Mouse (Mus musculus) liver, embryonic 11.5 days (tissue): ENCODE measurements around the gene Dlat. TPM values are rescaled to one million over a fixed set of nuclear protein-coding genes. Genes with fewer than 3 reads are reported as not detected.

Experiments
- ATAC-seq: fragments of 200-750 bp; cut with Nextera tagmentation; replicated peaks from 2 replicates; pipeline ENCODE4 v1.8.0; 2017; ENCODE audit warnings: moderate number of reproducible peaks, mild to moderate bottlenecking, moderate TSS enrichment, moderate library complexity; ENCODE audit not compliant: low FRiP score
- DNase-seq: peaks from one replicate; pipeline ENCODE4 v3.0.0-alpha.2; 2017; ENCODE audit warnings: low spot score
- H3K27ac ChIP-seq: fragments of 300-500 bp; sonication (generic); 2 replicates; pipeline ENCODE4 v1.5.1; 2014; ENCODE audit warnings: mild to moderate bottlenecking, low read depth, low read length, control low read depth
- H3K27me3 ChIP-seq: fragments of 300-500 bp; sonication (generic); replicated peaks from 2 replicates; pipeline ENCODE4 v1.6.1; 2014; ENCODE audit warnings: low read length, mixed read lengths; ENCODE audit not compliant: control insufficient read depth, insufficient read depth
- H3K36me3 ChIP-seq: fragments of 300-500 bp; sonication (generic); 2 replicates; pipeline ENCODE4 v1.6.1; 2014; ENCODE audit warnings: mild to moderate bottlenecking, low read length, moderate library complexity, mixed read lengths; ENCODE audit not compliant: control insufficient read depth, insufficient read depth
- H3K4me1 ChIP-seq: fragments of 300-500 bp; sonication (generic); replicated peaks from 2 replicates; pipeline ENCODE4 v1.6.1; 2014; ENCODE audit warnings: low read length, mixed read lengths; ENCODE audit not compliant: control insufficient read depth, insufficient read depth
- H3K4me2 ChIP-seq: fragments of 300-500 bp; sonication (generic); 2 replicates; pipeline ENCODE4 v1.6.1; 2014; ENCODE audit warnings: mild to moderate bottlenecking, control low read depth, moderate library complexity
- H3K4me3 ChIP-seq: fragments of 300-500 bp; sonication (generic); 2 replicates; pipeline ENCODE4 v1.5.1; 2014; ENCODE audit warnings: low read depth, low read length, control low read depth
- H3K9ac ChIP-seq: fragments of 300-500 bp; sonication (generic); 2 replicates; pipeline ENCODE4 v1.6.1; 2014; ENCODE audit warnings: low read depth, low read length, control low read depth
- H3K9me3 ChIP-seq: fragments of 300-500 bp; sonication (generic); 2 replicates; pipeline ENCODE4 v1.6.1; 2016; ENCODE audit warnings: low read length, inconsistent platforms, mixed read lengths; ENCODE audit not compliant: control insufficient read depth
- WGBS: fragments of 180-500 bp; shearing (Covaris S2); extraction: QIAGEN DNeasy Blood & Tissue Kit; methylation state at CpG from one replicate; pipeline ENCODE4 v1.1.7; 2014; 5-methylcytosine and 5-hydroxymethylcytosine counted together
- polyA plus RNA-seq: library from polyadenylated mRNA; unstranded; fragments of >200 nt; fragmentation: Nextera tagmentation; extraction: Ambion mirVana; gene quantifications from 2 replicates; pipeline ENCODE4 v1.2.1, GENCODE M21; 2014

Gene Dlat
- polyA plus RNA-seq, 1 experiment from 2014 or later, result 77.3 TPM

DNA sequence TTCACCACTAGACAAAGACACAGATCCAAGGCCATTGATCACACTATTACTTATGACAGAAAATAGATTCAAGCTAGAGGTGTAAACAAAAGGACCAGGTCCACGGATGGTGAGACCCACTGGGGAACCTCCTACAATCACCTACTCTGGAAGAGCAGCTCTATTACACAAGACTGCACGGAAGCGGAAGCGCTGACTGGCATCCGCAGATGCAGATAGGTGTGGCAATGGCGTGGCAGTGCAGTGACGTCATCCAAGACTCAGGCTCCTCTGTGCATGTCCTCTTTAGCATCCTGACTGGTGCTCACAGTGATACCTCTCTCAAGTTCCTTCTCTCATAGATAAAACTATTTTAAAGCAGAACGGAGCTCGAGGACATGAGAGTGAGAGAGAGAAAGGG is 66.6 kb downstream of the Dlat start:
- DNase-seq, result no peak
- 84% methylated on average over 9 of the region's 9 CpGs for WGBS
- Histone ChIP-seq H3K9ac (no peak overlapping the region), H3K4me2 (no peak overlapping the region), H3K4me1 (no peaks in the 10 kb centered on the region), H3K27ac (no peak overlapping the region), H3K9me3 (no peaks in the 10 kb centered on the region), H3K4me3 (no peak overlapping the region), H3K36me3 (peaks cover 20% of the 10 kb centered on the region), H3K27me3 (no peaks in the 10 kb centered on the region)
- ATAC-seq, result no peak

DNA sequence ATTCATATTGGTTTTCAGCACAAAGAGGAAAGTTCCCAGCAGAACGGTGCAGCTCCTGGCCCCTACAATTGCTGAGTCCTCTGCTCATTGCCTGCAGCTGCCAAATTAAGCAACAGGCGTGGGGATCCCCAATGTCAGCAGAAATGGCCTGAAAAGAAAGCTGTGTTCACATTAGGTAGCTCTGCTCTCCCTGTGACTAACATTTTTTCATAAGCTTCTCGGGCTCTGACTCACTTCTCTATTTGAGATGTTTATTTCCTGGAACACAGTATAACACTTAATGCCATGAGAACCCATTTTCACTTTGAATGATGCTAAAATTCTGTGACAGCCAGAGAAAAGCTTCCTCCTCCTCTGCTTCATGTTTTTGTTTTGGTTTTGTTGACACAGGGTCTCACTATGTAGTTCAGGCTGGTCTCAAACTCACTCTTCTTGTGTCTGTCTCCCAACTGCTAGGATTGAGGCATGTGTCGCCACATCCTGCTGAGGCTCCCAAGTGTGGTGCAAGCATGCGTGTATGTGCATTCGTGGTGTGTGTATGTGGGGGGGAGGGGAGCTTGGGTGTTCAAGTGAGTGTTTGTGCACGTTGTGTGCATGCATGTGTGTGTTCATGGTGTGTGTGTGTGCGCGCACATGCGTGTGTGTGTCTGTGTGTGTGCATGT is 68.6 kb downstream of the Dlat start:
- WGBS, result 69% methylated on average over 10 of the region's 10 CpGs
- Histone ChIP-seq H3K4me3 (no peak overlapping the region), H3K4me2 (no peak overlapping the region), H3K4me1 (no peaks in the 10 kb centered on the region), H3K36me3 (peaks cover 4% of the 10 kb centered on the region; the same call in 1 of the 2 replicates), H3K27me3 (no peaks in the 10 kb centered on the region), H3K9ac (no peak overlapping the region), H3K9me3 (no peaks in the 10 kb centered on the region), H3K27ac (no peak overlapping the region)
- no peak for DNase-seq
- no peak for ATAC-seq

DNA sequence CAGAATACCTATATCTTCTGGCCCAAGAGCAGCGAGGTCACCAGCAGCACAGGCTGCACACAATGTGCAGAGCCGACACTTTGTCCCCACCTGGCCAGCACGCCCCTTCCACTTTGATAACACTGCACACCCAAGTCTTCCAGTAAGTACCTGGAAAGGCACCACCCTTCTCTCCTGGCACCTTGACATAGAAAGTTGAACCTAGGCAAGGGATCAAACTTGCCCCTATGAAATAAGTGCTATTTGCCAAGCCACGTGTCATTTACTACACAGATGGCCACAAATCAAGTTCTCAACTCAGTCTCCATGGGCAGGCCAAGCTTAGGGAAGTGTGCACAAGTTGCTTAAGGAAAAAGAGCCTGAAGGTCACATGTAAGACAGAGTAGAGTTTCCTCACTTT is 72.6 kb downstream of the Dlat start:
- H3K4me1 ChIP-seq, result no peaks in the 10 kb centered on the region
- no peak overlapping the region for H3K4me3 ChIP-seq
- H3K9ac ChIP-seq, result no peak overlapping the region
- H3K9me3 ChIP-seq, result no peaks in the 10 kb centered on the region
- no peak overlapping the region for H3K27ac ChIP-seq
- no peak overlapping the region for H3K4me2 ChIP-seq
- ATAC-seq, result no peak
- H3K36me3 ChIP-seq, result no peaks in the 10 kb centered on the region
- no peaks in the 10 kb centered on the region for H3K27me3 ChIP-seq
- DNase-seq, result no peak
- WGBS, result 68% methylated on average over 4 of the region's 4 CpGs

DNA sequence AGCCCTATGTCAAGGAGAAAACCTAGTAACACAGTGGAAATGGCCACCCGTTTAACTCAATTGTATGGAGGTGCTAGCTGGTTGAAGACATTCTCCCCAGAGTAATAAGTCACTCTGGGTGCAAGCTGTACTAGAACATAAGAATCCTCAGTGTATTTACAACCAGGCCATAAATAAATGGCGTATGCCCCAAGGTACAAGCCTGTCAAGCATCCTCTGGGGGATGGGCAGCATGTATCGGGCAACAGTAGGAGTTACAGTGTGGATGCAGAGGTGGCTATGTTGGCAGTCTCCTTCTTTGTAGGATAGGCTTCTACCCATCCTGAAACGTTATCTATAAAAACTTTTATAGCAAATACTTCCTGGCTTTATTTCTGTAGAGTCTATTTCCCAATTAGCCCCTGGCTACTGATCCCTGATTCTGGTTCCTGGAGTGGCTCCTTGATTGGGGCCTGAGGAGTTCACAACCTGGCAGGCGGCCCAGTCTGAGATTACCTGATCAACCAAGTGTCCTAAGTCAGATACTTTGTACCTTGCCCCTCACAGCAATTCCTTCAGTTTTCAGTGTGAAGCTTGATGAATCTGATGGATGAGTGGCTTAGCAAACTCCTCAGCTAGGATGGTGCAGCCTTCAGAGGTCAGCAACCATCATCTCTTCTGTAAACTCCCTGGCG is 74.3 kb downstream of the Dlat start:
- no peaks in the 10 kb centered on the region for H3K36me3 ChIP-seq

More for the DNA sequence above, 74.3 kb downstream of the Dlat start:
- ATAC-seq, result no peak
- Histone ChIP-seq H3K4me2 (no peak overlapping the region), H3K27ac (no peak overlapping the region), H3K4me1 (no peaks in the 10 kb centered on the region), H3K4me3 (no peak overlapping the region), H3K9me3 (no peaks in the 10 kb centered on the region), H3K27me3 (no peaks in the 10 kb centered on the region), H3K9ac (no peak overlapping the region)
- WGBS, result 79% methylated on average over 6 of the region's 6 CpGs
- no peak for DNase-seq

Other genes starting within 250 kb of the Dlat start
- 0.53 and 0.55 TPM in 2 replicates for gene Plet1, start 165.3 kb downstream of the Dlat start, polyA plus RNA-seq
- gene Pts, start 131.1 kb downstream of the Dlat start, polyA plus RNA-seq, result 69.4 and 70.1 TPM in 2 replicates
- gene Il18, start 105.0 kb downstream of the Dlat start, polyA plus RNA-seq, result 3.0 and 3.4 TPM in 2 replicates
- 0.22 and 0.27 TPM in 2 replicates for gene Bco2, start 104.6 kb downstream of the Dlat start, polyA plus RNA-seq
- not detected in 2 replicates for gene Tex12, start 98.5 kb downstream of the Dlat start, polyA plus RNA-seq
- 503 and 533 TPM in 2 replicates for gene Sdhd, start 56.0 kb downstream of the Dlat start, polyA plus RNA-seq
- gene Timm8b, start 55.9 kb downstream of the Dlat start, polyA plus RNA-seq, result 301 and 312 TPM in 2 replicates
- gene Pih1d2, start 42.5 kb downstream of the Dlat start, polyA plus RNA-seq, result 3.3 and 4.2 TPM in 2 replicates
- 16.2 and 20.1 TPM in 2 replicates for gene Nkapd1, start 42.3 kb downstream of the Dlat start, polyA plus RNA-seq
- gene Dixdc1, start 79.7 kb upstream of the Dlat start, polyA plus RNA-seq, result 2.3 and 3.5 TPM in 2 replicates
- 2.6 and 4.5 TPM in 2 replicates for gene 2310030G06Rik, start 86.8 kb upstream of the Dlat start, polyA plus RNA-seq
- 8.0 and 13.7 TPM in 2 replicates for gene Cryab, start 91.5 kb upstream of the Dlat start, polyA plus RNA-seq
- gene Hspb2, start 92.6 kb upstream of the Dlat start, polyA plus RNA-seq, result 1.3 and 2.3 TPM in 2 replicates
- 15.7 and 16.0 TPM in 2 replicates for gene Fdxacb1, start 108.5 kb upstream of the Dlat start, polyA plus RNA-seq
- 33.0 and 40.0 TPM in 2 replicates for gene Alg9, start 115.2 kb upstream of the Dlat start, polyA plus RNA-seq
- gene 1110032A03Rik, start 115.7 kb upstream of the Dlat start, polyA plus RNA-seq, result 16.2 and 17.5 TPM in 2 replicates
- 143 and 172 TPM in 2 replicates for gene Ppp2r1b, start 185.5 kb upstream of the Dlat start, polyA plus RNA-seq